Mouse (Mus musculus): Measurements from ENCODE around the gene Gskip. TPM values are rescaled to one million over a fixed set of nuclear protein-coding genes. Genes with fewer than 3 reads are reported as not detected.

Gskip gene
- total RNA-seq (2014; rRNA removed) (18.4 and 18.9 TPM in 2 replicates), polyA plus RNA-seq (2015; fragmentation: Nextera tagmentation; extraction: Ambion mirVana) (22.7 and 24.3 TPM in 2 replicates)

DNA sequence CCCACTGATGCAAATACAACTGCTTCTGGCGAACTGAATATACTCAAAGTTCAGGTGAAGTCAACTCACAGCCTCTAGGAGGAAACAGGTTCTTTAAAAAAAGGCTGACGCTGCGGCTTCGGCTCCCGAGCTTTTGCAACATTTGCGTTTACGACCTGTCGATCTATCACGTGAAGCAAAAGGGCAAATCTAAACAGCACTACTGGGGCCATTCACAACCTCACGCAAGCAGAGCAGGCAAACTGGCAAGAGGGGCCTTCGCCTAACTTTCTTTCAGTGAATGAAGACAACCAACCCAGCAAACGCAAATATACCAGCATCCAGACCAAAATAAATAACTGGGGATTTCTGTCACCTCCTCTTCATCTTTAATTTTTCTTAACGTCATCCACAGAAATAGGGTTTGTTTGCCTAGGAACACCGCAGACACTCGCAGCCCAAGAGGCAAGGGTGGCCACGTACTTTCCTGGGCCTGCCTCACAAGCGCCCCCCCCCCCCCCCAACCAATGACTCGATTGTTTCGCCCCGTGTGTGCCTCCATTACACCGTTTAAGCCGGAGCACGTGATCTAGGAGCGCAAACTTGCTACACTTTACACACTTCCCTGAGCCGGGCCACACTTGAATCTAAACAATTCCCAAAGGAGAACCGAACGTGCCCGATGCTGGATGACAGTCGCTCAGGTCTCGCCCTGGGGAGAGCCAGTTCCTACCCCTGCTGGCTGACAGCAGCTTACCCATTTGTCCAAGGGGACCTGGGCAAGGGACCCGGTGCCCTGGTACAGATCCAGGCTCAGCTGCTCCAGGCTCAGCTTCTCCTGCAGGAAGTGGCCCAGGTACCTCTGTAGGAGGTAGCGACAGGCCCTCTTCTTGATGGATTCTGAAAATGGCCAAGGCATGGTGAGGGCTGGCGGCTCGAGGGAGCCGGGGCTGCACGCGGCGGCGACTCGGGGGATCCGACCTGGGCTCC lies at the start of gene Gskip:
Gskip (plus strand) TSS at position 897 of the 969 bp plus-strand sequence.
- H3K4me1 ChIP-seq (ENCODE audit: insufficient read depth), result peaks cover 12% of the 10 kb centered on the region
- TF ChIP-seq CTCF (IDR thresholded peaks at IDR 0.05; ENCODE audit: low read depth), result 0 out of 2 replicates have a peak, but pooled peaks have one; percentile 2
- DNase-seq (peak; percentile 50), ATAC-seq (peak; percentile 30)
- H3K27me3 ChIP-seq (ENCODE audit: insufficient read depth, low read length), result no peaks in the 10 kb centered on the region
- H3K4me3 ChIP-seq (ENCODE audit: low read depth, low read length), result peak within 1 kb of the TSS; percentile 97
- under 1% methylated on average over 41 of the region's 41 CpGs for WGBS
- H3K36me3 ChIP-seq (ENCODE audit: insufficient read depth), result no peaks in the 10 kb centered on the region
- H3K9ac ChIP-seq, result peak within 1 kb of the TSS; percentile 70
- H3K4me2 ChIP-seq (ENCODE audit: low read depth), result peak within 1 kb of the TSS; percentile 75
- H3K9me3 ChIP-seq (ENCODE audit: low read length), result no peaks in the 10 kb centered on the region
- peak within 1 kb of the TSS; percentile 87 for H3K27ac ChIP-seq (ENCODE audit: low read depth, low read length)

DNA sequence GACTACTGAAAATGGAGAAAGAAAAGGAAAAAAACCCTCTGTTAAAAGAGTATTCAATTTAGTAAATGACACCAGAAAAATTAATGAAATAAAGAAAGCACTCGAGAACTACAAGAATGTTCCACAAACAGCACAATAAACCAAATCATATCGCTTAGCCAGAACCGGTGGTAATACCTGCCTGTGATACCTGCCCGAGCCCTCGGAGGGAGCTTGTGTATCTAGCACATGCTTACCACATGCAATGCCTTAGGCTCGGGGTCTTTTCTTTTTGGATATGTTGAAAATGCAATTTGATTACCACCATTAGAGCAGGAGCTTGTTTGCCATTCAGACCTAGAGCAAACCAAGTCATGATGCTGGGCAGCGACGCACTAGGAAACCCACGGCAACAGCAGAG lies 48.1 kb upstream of the Gskip start:
- no peaks in the 10 kb centered on the region for H3K9me3 ChIP-seq (ENCODE audit: low read length)
- peaks cover 82% of the 10 kb centered on the region for H3K36me3 ChIP-seq (ENCODE audit: insufficient read depth)
- WGBS, result 89% methylated on average over 9 of the region's 9 CpGs
- ATAC-seq (no peak), DNase-seq (no peak)
- no peak overlapping the region for H3K27ac ChIP-seq (ENCODE audit: low read depth, low read length)
- H3K4me1 ChIP-seq (ENCODE audit: insufficient read depth), result no peaks in the 10 kb centered on the region
- H3K27me3 ChIP-seq (ENCODE audit: insufficient read depth, low read length), result no peaks in the 10 kb centered on the region
- H3K9ac ChIP-seq, result no peak overlapping the region
- no peak for TF ChIP-seq CTCF (IDR thresholded peaks at IDR 0.05; ENCODE audit: low read depth)
- H3K4me2 ChIP-seq (ENCODE audit: low read depth), result no peak overlapping the region
- H3K4me3 ChIP-seq (ENCODE audit: low read depth, low read length), result no peak overlapping the region

DNA sequence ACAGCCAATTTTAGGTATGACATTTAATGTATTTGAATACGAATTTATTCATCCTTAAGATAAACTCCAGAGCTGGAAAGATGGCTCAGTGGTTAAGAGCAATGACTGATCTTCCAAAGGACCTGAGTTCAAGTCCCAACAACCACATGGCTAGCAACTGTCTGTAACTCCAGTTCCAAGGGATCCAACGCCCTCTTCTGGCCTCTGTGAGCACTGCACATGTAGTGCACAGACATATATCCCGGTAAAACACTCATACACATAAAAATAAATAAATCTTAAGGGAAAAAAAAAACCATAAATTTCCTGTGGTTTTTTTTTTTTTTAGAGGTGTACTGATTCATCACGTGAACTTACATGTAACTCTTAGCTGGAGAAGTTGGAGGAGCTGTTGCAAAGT lies 47.1 kb upstream of the Gskip start:
- H3K27me3 ChIP-seq (ENCODE audit: insufficient read depth, low read length), result no peaks in the 10 kb centered on the region
- no peak overlapping the region for H3K4me3 ChIP-seq (ENCODE audit: low read depth, low read length)
- no peaks in the 10 kb centered on the region for H3K9me3 ChIP-seq (ENCODE audit: low read length)
- no peak overlapping the region for H3K4me2 ChIP-seq (ENCODE audit: low read depth)
- ATAC-seq (no peak), DNase-seq (no peak)
- no peak overlapping the region for H3K27ac ChIP-seq (ENCODE audit: low read depth, low read length)
- peak; percentile 34 for TF ChIP-seq CTCF (IDR thresholded peaks at IDR 0.05; ENCODE audit: low read depth)
- peaks cover 92% of the 10 kb centered on the region for H3K36me3 ChIP-seq (ENCODE audit: insufficient read depth)
- H3K4me1 ChIP-seq (ENCODE audit: insufficient read depth), result no peaks in the 10 kb centered on the region
- no peak overlapping the region for H3K9ac ChIP-seq
- 76% methylated on average over 4 of the region's 4 CpGs for WGBS

DNA sequence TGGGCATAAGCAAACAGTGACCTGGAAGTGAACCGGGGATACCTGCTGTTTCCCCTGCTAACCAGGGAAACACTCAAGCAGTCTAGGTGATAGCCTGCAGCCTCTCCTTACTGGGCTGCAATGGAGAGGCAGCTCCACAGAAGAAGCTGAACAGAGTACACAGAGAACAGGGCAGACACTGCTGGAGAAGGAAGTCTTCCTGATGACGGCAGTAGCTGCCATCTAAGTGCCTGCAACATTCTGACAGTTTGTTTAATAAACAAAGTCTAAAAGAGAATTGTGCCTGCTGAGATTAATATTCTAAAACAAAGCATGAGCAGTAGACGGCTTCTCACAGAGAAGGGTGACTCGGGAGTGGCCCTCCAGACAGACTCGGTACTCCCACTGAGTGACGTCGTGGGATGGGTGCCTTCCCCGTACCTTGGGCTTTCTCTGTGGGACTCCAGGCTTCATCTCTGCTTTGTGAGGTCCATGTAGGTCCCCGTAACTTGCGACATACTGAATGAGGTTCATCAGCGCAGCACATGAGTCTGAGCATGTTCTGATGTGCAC lies 41.8 kb upstream of the Gskip start:
- TF ChIP-seq CTCF (IDR thresholded peaks at IDR 0.05; ENCODE audit: low read depth), result no peak
- no peak overlapping the region for H3K9ac ChIP-seq
- ATAC-seq, result no peak
- H3K36me3 ChIP-seq (ENCODE audit: insufficient read depth), result peaks cover 93% of the 10 kb centered on the region
- no peak overlapping the region for H3K4me3 ChIP-seq (ENCODE audit: low read depth, low read length)
- no peak overlapping the region for H3K27ac ChIP-seq (ENCODE audit: low read depth, low read length)
- H3K4me1 ChIP-seq (ENCODE audit: insufficient read depth), result no peaks in the 10 kb centered on the region
- no peak for DNase-seq
- no peaks in the 10 kb centered on the region for H3K9me3 ChIP-seq (ENCODE audit: low read length)
- WGBS, result 88% methylated on average over 11 of the region's 11 CpGs
- H3K4me2 ChIP-seq (ENCODE audit: low read depth), result no peak overlapping the region
- no peaks in the 10 kb centered on the region for H3K27me3 ChIP-seq (ENCODE audit: insufficient read depth, low read length)

DNA sequence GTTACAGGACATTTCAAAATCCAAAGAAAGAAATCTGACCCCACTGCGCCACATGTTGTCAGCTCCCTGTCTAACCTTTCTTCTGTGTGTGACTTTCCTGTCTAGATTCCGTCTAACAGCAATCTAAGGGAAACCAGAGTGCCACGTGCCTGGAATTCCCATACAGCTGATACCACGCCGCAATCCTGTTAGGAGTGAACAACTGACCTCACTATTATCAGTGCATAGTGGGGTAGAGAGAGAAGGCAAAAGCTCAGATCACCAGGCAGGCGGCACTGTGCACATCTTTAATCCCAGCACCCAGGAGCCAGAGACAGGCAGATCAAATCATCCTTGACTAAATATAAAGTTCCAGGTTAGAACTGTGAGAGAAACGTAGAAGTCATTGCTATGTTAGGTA lies 28.8 kb upstream of the Gskip start:
- peaks cover 85% of the 10 kb centered on the region for H3K36me3 ChIP-seq (ENCODE audit: insufficient read depth)
- H3K4me3 ChIP-seq (ENCODE audit: low read depth, low read length), result no peak overlapping the region
- no peak for ATAC-seq
- no peak overlapping the region for H3K4me2 ChIP-seq (ENCODE audit: low read depth)
- no peak for DNase-seq
- no peaks in the 10 kb centered on the region for H3K27me3 ChIP-seq (ENCODE audit: insufficient read depth, low read length)
- 94% methylated on average over 7 of the region's 7 CpGs for WGBS
- no peak overlapping the region for H3K27ac ChIP-seq (ENCODE audit: low read depth, low read length)
- no peak for TF ChIP-seq CTCF (IDR thresholded peaks at IDR 0.05; ENCODE audit: low read depth)
- H3K4me1 ChIP-seq (ENCODE audit: insufficient read depth), result no peaks in the 10 kb centered on the region
- H3K9me3 ChIP-seq (ENCODE audit: low read length), result no peaks in the 10 kb centered on the region
- no peak overlapping the region for H3K9ac ChIP-seq

DNA sequence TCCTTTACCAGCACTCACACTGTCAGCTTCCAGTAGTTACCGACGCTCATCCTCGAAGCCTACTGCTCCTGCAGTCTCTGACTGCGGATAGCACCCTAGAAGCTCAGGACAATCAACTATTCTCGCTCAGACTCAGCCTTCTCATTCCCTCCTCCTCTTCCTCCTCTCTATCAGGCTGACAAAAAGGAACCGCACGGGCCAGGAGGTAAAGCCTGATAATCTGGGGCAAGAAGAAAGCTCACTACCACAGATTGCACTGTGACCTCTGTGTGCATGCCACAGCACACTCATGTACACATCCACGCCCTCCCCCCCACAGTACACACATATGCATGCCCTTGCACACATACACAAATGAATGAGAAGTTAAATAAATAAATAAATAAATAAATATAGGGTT lies 8.4 kb upstream of the Gskip start:
- Histone ChIP-seq H3K4me1 (ENCODE audit: insufficient read depth) (no peaks in the 10 kb centered on the region), H3K27ac (ENCODE audit: low read depth, low read length) (no peak overlapping the region), H3K36me3 (ENCODE audit: insufficient read depth) (peaks cover 21% of the 10 kb centered on the region), H3K27me3 (ENCODE audit: insufficient read depth, low read length) (no peaks in the 10 kb centered on the region), H3K9ac (no peak overlapping the region), H3K4me2 (ENCODE audit: low read depth) (no peak overlapping the region), H3K9me3 (ENCODE audit: low read length) (no peaks in the 10 kb centered on the region), H3K4me3 (ENCODE audit: low read depth, low read length) (no peak overlapping the region)
- WGBS, result 93% methylated on average over 8 of the region's 8 CpGs
- DNase-seq, result no peak
- no peak for TF ChIP-seq CTCF (IDR thresholded peaks at IDR 0.05; ENCODE audit: low read depth)
- no peak for ATAC-seq

DNA sequence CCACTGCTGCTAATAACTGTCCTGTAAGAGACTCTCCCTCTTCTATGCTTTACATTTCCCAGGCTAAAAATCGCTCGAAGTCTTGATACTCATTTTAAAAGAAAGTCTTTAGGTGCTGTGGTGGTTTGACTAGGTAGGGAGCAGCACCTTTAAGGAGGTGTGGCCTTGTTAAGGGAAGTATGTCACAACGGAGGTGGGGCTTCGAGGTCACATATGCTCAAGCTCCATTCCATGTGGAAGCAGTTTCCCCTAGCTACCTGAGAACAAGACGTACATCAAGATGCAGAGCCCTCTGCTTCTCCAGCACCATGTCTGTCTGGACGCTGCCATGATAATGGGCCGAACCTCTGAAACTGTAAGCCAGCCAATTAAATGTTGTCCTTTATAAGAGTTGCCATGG lies 6.4 kb upstream of the Gskip start:
- no peak for ATAC-seq
- H3K27ac ChIP-seq (ENCODE audit: low read depth, low read length), result no peak overlapping the region
- H3K9ac ChIP-seq, result no peak overlapping the region
- H3K4me2 ChIP-seq (ENCODE audit: low read depth), result no peak overlapping the region
- H3K36me3 ChIP-seq (ENCODE audit: insufficient read depth), result peaks cover 14% of the 10 kb centered on the region
- TF ChIP-seq CTCF (IDR thresholded peaks at IDR 0.05; ENCODE audit: low read depth), result no peak
- H3K4me3 ChIP-seq (ENCODE audit: low read depth, low read length), result no peak overlapping the region
- WGBS, result 94% methylated on average over 7 of the region's 7 CpGs
- H3K27me3 ChIP-seq (ENCODE audit: insufficient read depth, low read length), result no peaks in the 10 kb centered on the region
- H3K9me3 ChIP-seq (ENCODE audit: low read length), result no peaks in the 10 kb centered on the region
- DNase-seq, result no peak
- peaks cover 5% of the 10 kb centered on the region for H3K4me1 ChIP-seq (ENCODE audit: insufficient read depth)

All from forebrain, postnatal 0 days (tissue).